In genomic region chr5:116277951-116278350, GRCm38 (mm10) we compare ENCODE assay signal across 35 mouse cellular contexts. TPM values are rescaled to one million over a fixed set of nuclear protein-coding genes. Genes with fewer than 3 reads are reported as not detected.
DNase-seq lines count a peak whose midpoint lies in the region; ATAC-seq and TF ChIP-seq lines count a peak whose summit lies in the region.
"Had no signal": no experiment of that assay in that cellular context is flagged by ENCODE, and none has a peak within 500 bp of the region (broad histone marks: within the 10 kb centered on the region; RNA-seq: fewer than 3 reads in every experiment).

No protein-coding gene starts in this region.

- peaks cover 4% of the 10 kb centered on the region; the same call in 1 of the 2 replicates for H3K9me3 ChIP-seq in hindbrain, embryonic 14.5 days (ENCODE audit: control insufficient read depth, low read length)
- H3K9me3 ChIP-seq in hindbrain, postnatal 0 days (ENCODE audit: low read length): no peaks in the 10 kb centered on the region
- H3K9me3 ChIP-seq in neural tube, embryonic 15.5 days (replicated peaks): no peaks in the 10 kb centered on the region
- H3K9me3 ChIP-seq in forebrain, embryonic 13.5 days (replicated peaks): peaks cover 15% of the 10 kb centered on the region
- H3K9me3 ChIP-seq: embryonic facial prominence, embryonic 15.5 days; limb, embryonic 15.5 days; neural tube, embryonic 12.5 days had no signal

- no peak overlapping the region for H3K9ac ChIP-seq in hindbrain, embryonic 14.5 days
- no peak overlapping the region for H3K9ac ChIP-seq in hindbrain, postnatal 0 days (replicated peaks; ENCODE audit: low read length)
- H3K9ac ChIP-seq in neural tube, embryonic 15.5 days (replicated peaks): no peak overlapping the region
- no peak overlapping the region for H3K9ac ChIP-seq in forebrain, embryonic 13.5 days
- H3K9ac ChIP-seq: embryonic facial prominence, embryonic 15.5 days; limb, embryonic 15.5 days; liver, embryonic 13.5 days; midbrain, embryonic 13.5 days; neural tube, embryonic 12.5 days had no signal

- no peaks in the 10 kb centered on the region for H3K36me3 ChIP-seq in hindbrain, embryonic 14.5 days (replicated peaks; ENCODE audit: control insufficient read depth, insufficient read depth)
- H3K36me3 ChIP-seq in hindbrain, postnatal 0 days (ENCODE audit: insufficient read depth, low read length): no peaks in the 10 kb centered on the region
- H3K36me3 ChIP-seq in neural tube, embryonic 15.5 days: no peaks in the 10 kb centered on the region
- H3K36me3 ChIP-seq in forebrain, embryonic 13.5 days (ENCODE audit: poor library complexity, severe bottlenecking): no peaks in the 10 kb centered on the region
- H3K36me3 ChIP-seq: embryonic facial prominence, embryonic 15.5 days; limb, embryonic 10.5 days; limb, embryonic 15.5 days; liver, embryonic 13.5 days; midbrain, embryonic 13.5 days; neural tube, embryonic 12.5 days had no signal

- TF ChIP-seq CTCF in hindbrain, postnatal 0 days (IDR thresholded peaks at IDR 0.05; ENCODE audit: low read depth): no peak

- DNase-seq in hindbrain, embryonic 14.5 days (ENCODE audit: low spot score): no peak
- DNase-seq in hindbrain, postnatal 0 days (ENCODE audit: low spot score): no peak
- no peak for DNase-seq in neural tube, embryonic 10.5 days (ENCODE audit: extremely low spot score, low spot score)
- no peak for DNase-seq in embryo, embryonic 11 days
- no peak for DNase-seq in urinary bladder, postnatal 14 days (ENCODE audit: low spot score)
- no peak for DNase-seq in retina, embryonic 14.5 days (ENCODE audit: low spot score)
- DNase-seq: adrenal gland, postnatal 25 days; cerebellum, adult 11-12 months; cerebellum, adult 9-11 months; gastrocnemius, postnatal 25 days; heart, adult 2 months; heart, postnatal 14 days; kidney, adult 8-10 months; kidney, postnatal 4 days; liver, embryonic 13.5 days; lung, adult 18-20 months; lung, postnatal 4 days; thymus, adult 2 months; thymus, postnatal 36 days had no signal

- no peak overlapping the region for H3K4me3 ChIP-seq in hindbrain, embryonic 14.5 days (replicated peaks; ENCODE audit: low read length)
- no peak overlapping the region for H3K4me3 ChIP-seq in hindbrain, postnatal 0 days (ENCODE audit: low read length)
- no peak overlapping the region for H3K4me3 ChIP-seq in neural tube, embryonic 15.5 days (replicated peaks)
- H3K4me3 ChIP-seq in forebrain, embryonic 13.5 days: no peak overlapping the region
- H3K4me3 ChIP-seq: embryonic facial prominence, embryonic 10.5 days; embryonic facial prominence, embryonic 15.5 days; heart, adult 2 months; hindbrain, embryonic 10.5 days; limb, embryonic 10.5 days; limb, embryonic 15.5 days; liver, embryonic 13.5 days; megakaryocyte, embryonic 14.5 days; midbrain, embryonic 13.5 days; neural tube, embryonic 12.5 days had no signal

- H3K27ac ChIP-seq in hindbrain, embryonic 14.5 days: no peak overlapping the region
- H3K27ac ChIP-seq in hindbrain, postnatal 0 days: no peak overlapping the region
- 0 out of 2 replicates have a peak overlapping the region, but pooled peaks have one; percentile 13 for H3K27ac ChIP-seq in neural tube, embryonic 15.5 days (replicated peaks)
- peak overlapping the region; percentile 75 for H3K27ac ChIP-seq in forebrain, embryonic 13.5 days
- H3K27ac ChIP-seq: embryonic facial prominence, embryonic 10.5 days; embryonic facial prominence, embryonic 15.5 days; heart, adult 2 months; hindbrain, embryonic 10.5 days; kidney, postnatal 0 days; limb, embryonic 10.5 days; limb, embryonic 15.5 days; liver, embryonic 13.5 days; neural tube, embryonic 12.5 days had no signal

- H3K4me1 ChIP-seq in hindbrain, embryonic 14.5 days (replicated peaks; ENCODE audit: control insufficient read depth, insufficient read depth, low read length): peaks cover 17% of the 10 kb centered on the region
- H3K4me1 ChIP-seq in hindbrain, postnatal 0 days (ENCODE audit: insufficient read depth, low read length): peaks cover 11% of the 10 kb centered on the region
- peaks cover 26% of the 10 kb centered on the region for H3K4me1 ChIP-seq in neural tube, embryonic 15.5 days
- H3K4me1 ChIP-seq in forebrain, embryonic 13.5 days: peaks cover 52% of the 10 kb centered on the region
- H3K4me1 ChIP-seq: liver, embryonic 13.5 days; megakaryocyte, embryonic 14.5 days had no signal

- ATAC-seq in hindbrain, embryonic 14.5 days (ENCODE audit: low FRiP score): no peak
- no peak for ATAC-seq in hindbrain, postnatal 0 days
- no peak for ATAC-seq in neural tube, embryonic 15.5 days (ENCODE audit: low FRiP score)
- peak; percentile 14; the same call in 1 of the 2 replicates for ATAC-seq in forebrain, embryonic 13.5 days
- ATAC-seq: lung, postnatal 0 days; midbrain, embryonic 13.5 days; Patski had no signal

- no peaks in the 10 kb centered on the region for H3K27me3 ChIP-seq in hindbrain, embryonic 14.5 days (ENCODE audit: control insufficient read depth, insufficient read depth, low read length)
- no peaks in the 10 kb centered on the region for H3K27me3 ChIP-seq in hindbrain, postnatal 0 days (ENCODE audit: insufficient read depth, low read length)
- H3K27me3 ChIP-seq in neural tube, embryonic 15.5 days (replicated peaks): no peaks in the 10 kb centered on the region
- 0 out of 2 replicates have a peak, but pooled peaks cover 1% of the 10 kb centered on the region for H3K27me3 ChIP-seq in forebrain, embryonic 13.5 days
- H3K27me3 ChIP-seq: embryonic facial prominence, embryonic 15.5 days; limb, embryonic 15.5 days; liver, embryonic 13.5 days; megakaryocyte, embryonic 14.5 days; midbrain, embryonic 13.5 days; neural tube, embryonic 12.5 days had no signal

- WGBS in hindbrain, embryonic 14.5 days: 98% methylated on average over 4 of the region's 4 CpGs
- WGBS in hindbrain, postnatal 0 days: 89% methylated on average over 4 of the region's 4 CpGs
- WGBS in neural tube, embryonic 15.5 days: 96% methylated on average over 4 of the region's 4 CpGs
- 49% methylated on average over 4 of the region's 4 CpGs for WGBS in forebrain, embryonic 13.5 days

- peak overlapping the region; percentile 12; the same call in 1 of the 2 replicates for H3K4me2 ChIP-seq in hindbrain, embryonic 14.5 days (replicated peaks)
- H3K4me2 ChIP-seq in hindbrain, postnatal 0 days (ENCODE audit: low read depth, low read length): no peak overlapping the region
- no peak overlapping the region for H3K4me2 ChIP-seq in neural tube, embryonic 15.5 days
- peak overlapping the region; percentile 52 for H3K4me2 ChIP-seq in forebrain, embryonic 13.5 days
- H3K4me2 ChIP-seq: embryonic facial prominence, embryonic 15.5 days; limb, embryonic 15.5 days; liver, embryonic 13.5 days; neural tube, embryonic 12.5 days had no signal

RNA-seq across cellular contexts. Expression of gene Ccdc60, which starts 10.8 kb away (rescaled TPM):
- polyA plus RNA-seq in hindbrain, embryonic 14.5 days (2014; fragmentation: Nextera tagmentation; extraction: Ambion mirVana): 2.7 and 3.1 TPM in 2 replicates
- total RNA-seq in hindbrain, postnatal 0 days (2014; rRNA removed): 0.73 and 0.79 TPM in 2 replicates
- polyA plus RNA-seq in hindbrain, postnatal 0 days (2015; fragmentation: Nextera tagmentation; extraction: Ambion mirVana): 2.3 and 2.7 TPM in 2 replicates
- polyA plus RNA-seq in neural tube, embryonic 15.5 days (2015; fragmentation: Nextera tagmentation; extraction: Ambion mirVana): 1.3 and 1.4 TPM in 2 replicates
- polyA plus RNA-seq in forebrain, embryonic 13.5 days (2015; fragmentation: Nextera tagmentation; extraction: Ambion mirVana): 0.58 and 1.3 TPM in 2 replicates
- total RNA-seq: adrenal gland, adult 18-20 months; adrenal gland, postnatal 25 days; gastrocnemius, adult 18-20 months; gastrocnemius, postnatal 25 days; heart, adult 2 months; heart, postnatal 14 days; MEL had no signal
- polyA plus RNA-seq: Patski had no signal

Comparison
In these comparisons a context has a peak if more than half of its experiments do, and no peak if none do; other contexts are left out.
1. H3K4me2 ChIP-seq: peak in hindbrain, embryonic 14.5 days (single experiment) and forebrain, embryonic 13.5 days (single experiment); none in hindbrain, postnatal 0 days (single experiment) and neural tube, embryonic 15.5 days (single experiment).
2. H3K27ac ChIP-seq: peak in neural tube, embryonic 15.5 days (single experiment) and forebrain, embryonic 13.5 days (single experiment); none in hindbrain, embryonic 14.5 days (single experiment) and hindbrain, postnatal 0 days (single experiment).